Mouse (Mus musculus) right cerebral cortex, postnatal 4 days (tissue): ENCODE measurements around the gene Siglece.
A peak's percentile ranks its signal among the peaks of the same experiment; 100 is the strongest.

ENCODE experiments used
- DNase-seq: peaks from one replicate; pipeline ENCODE4 v3.0.0-alpha.2; 2022

The Siglece gene

DNA sequence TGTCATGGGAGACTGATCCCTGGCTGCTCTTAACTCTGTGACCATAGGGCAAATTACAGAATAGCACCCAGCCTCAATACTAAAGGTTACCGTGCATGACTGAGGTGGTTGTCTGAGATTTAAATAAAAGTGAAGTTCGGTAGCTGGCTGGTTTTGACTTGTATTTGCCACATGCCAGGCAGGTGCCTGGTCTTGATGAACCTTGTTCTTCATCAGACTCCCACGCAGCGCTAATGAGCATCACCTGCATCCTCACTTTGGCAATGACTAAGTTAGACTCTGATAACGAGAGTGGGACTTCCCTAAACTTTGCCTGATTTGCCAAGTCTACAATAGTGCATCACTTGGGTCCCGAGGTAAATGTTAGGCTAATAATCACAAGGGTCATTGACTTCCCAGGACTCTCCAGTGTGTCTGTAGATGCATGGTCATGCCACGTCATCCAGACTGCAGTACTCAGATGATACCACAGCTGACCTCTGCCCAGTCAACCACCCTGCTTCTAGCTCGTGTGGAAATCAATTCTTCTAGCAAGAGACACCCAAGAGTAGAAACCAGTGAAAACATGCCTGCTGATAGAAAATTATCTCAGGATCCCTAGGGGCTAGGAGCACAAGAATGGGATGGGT, 34.1 kb downstream of the Siglece start:
- no peak for DNase-seq

DNA sequence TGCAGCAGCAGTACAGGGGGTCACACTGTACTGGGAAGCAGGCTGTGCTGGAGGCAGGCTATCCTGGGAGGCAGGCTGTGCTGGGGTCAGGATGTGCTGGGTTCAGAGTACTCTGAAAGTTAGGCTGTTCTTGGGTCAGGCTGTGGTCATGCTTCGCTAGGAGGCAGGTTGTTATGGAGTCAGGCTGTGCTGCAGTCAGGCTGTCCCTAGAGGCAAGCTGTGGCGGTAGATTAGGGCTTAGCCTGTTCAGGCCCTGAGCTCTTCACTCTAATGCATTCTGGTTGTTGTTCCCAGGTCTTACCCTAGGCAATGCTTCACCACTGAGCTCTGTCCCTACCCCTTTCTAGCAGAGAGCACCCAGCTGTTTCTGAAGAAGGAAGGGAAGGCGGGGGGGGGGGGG, 34.9 kb downstream of the Siglece start:
- no peak for DNase-seq

DNA sequence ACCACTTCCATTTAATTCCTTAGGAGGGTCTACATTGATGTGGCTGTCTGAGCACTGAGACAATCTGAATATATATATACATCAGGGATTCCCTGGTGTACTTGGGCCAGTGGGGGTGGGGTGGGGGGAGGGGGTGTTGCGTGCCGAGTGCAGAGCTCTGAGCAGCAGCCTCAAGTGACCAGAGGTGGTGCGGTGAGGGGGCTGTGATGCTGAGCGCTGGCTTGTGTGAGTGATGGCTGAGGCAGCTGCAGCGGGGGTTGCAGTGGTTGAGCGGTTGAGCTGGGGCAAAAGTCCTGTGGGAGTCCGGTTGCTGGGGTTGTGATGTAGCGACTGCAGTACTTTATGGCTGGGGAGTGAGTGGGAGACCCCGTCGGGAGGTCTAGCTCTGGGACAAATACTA, 36.1 kb downstream of the Siglece start:
- no peak for DNase-seq

DNA sequence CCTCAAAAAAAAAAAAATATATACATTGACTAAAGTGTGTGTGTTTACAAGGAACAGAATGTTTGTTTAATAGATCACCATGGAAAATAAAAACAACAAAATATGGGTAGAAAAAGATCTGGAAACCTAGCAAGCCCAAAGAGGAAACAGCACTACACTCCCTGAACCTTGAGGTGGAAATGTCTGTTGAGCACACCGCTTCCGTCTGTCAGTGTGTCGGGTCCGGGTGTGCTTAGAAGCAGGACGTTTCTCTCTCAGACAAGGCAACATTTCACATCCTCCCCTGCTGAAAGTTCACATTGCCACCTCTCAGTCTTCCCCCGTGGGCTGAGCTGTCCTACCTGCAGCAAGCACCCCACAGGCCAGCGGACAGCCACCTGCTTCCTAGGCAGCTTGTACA, 37.0 kb downstream of the Siglece start:
- DNase-seq = no peak

DNA sequence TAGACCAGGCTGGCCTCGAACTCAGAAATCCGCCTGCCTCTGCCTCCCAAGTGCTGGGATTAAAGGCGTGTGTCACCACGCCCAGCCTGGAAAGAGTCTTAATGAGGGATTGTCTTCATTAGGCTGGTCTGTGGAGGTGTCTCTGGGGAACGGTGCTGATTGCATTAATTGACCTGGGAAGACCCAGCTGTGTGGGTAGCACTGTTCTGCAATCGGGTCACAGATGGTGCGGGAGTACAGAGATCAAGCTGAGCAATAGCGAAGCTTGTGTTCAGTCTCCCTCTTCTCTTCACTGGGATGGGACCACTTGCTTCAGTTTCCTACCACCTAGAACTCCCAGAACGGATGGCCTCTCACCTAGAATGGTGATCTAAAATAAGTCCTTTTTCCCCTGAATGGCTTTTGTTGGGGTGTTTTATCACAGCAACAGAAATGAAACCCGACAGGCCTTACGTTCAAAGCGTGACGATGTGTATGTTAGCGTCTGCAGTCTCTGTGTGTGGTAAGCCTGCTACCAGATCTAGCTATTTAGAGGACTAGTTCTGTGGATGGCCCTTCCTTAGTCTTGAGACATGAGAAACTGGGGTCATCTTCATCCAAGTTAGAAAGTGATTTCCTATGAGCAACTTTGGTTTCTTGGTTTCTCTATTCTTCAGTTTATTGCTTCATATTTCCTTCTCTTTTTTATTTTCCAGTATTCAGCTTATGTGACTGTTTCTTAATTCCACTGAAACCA, 46.0 kb downstream of the Siglece start:
- DNase-seq = no peak

DNA sequence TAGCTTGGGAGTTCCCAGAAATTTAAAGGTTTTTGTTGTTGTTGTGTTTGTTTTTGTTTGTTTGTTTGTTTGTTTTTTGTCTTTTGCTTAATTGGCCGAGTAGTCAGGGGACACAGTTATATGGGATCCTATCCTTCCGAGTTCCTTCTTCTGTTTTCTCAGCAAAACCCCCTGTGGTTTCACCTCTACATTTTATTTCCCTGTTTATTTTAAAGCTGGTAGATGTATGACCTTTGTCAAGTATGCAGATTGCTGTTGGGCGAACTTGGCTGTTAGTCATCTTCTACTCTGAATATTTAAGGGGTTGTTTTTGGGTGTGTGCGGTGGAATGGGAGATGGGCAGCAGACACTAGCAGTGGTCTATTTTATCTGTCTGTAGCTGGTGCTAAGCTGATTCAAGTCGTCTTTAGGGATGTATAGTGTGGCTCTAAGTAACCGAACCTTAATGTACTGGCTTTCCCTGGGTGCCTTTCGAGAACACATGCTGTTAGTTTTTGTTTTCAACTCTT, 51.6 kb downstream of the Siglece start:
- no peak for DNase-seq

DNA sequence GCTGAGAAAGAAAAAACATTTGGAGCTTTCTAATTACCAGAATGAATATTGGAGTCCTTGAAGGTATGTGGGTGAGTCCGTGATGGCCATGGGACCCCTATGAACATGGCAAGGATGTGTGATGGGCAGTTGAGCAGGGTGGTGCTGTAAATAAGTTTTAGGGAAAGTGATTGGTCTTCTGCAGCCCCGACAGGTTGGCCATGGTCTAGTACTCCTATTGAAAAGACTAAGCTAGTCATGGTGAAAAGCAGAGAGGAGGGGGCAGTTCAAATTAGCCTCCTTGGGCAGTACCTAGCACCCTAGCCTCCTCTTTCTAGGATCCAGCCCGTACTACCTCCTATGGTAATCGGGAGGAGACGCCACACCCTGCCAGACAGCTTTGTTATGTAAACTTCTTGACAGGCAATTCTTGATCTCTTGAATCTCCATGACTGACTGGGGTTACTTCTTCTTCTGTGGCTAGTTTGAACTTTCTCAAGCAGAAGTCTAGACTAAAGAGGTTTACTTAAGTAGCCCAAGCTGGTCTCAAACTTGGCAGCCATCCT, 52.1 kb downstream of the Siglece start:
- DNase-seq = no peak

DNA sequence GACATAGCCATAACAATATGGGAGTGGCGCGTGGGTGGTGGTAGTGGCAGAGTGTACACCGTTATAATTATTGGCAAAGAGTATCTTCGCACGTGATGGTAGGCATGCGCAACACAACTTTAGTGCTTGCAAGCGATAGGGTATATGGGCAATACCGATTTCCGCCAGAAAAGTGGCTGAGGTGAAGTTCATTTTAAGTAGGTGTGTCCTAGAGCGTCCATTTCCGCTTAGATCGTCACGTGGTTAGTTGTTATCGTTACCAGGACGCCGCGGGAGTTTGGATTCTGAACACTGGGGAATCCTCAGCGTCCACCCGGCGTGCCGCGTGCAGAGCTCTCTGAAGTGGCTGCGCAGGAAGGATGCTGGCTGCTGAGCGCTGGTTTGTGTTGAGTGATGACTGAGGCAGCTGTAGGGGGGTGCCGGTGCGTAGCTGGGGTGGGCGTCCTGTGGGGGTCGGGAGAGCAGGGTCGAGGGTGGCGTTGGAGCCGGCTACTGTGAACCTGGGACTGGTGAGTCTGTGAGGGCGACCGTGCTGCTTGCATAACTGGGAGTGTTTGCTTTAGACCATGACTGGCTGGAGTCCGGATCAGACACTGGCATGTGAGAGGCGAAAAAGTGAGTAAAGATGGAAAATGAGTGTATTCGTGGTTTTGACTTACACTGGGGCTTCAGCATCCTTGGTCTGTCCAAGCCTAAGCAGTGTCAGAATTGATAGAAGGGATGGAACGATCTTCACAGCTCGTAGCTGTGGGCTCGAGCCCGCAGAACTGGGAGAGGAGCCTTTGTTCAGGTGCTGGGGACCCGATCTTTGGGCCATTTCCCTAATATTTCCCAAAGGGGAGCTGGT, 52.8 kb downstream of the Siglece start, which contains the start of gene Zfp819:
TSS of gene Zfp819 (plus strand) at position 274 of the 847 bp plus-strand sequence.
- peak; percentile 72 for DNase-seq

DNA sequence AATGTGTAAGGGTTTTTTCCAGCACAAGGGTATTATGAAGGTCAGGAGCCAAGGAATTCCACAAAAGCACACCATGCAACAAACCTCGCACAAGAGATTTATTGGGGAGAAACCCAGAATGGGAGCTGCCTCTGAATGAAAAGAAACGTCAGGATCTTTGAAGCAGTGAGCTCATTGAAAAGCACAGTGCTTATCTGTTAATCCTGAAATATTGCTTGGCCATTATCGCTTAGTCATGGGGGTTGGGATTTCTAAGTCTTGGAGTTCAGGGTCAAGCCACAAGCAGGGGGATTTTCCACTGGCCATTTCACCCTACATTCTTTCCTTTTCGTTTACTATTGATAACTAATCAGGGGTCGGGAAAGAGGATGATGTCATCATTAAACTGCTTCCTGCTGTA, 58.1 kb downstream of the Siglece start:
- no peak for DNase-seq
